Mouse (Mus musculus): Measurements from ENCODE around the gene Gm13278. TPM values are rescaled to one million over a fixed set of nuclear protein-coding genes. Genes with fewer than 3 reads are reported as not detected.
A peak's percentile ranks its signal among the peaks of the same experiment; 100 is the strongest.
"Not testable (repeated sequence)": the region's sequence is repeated elsewhere in the genome, so short reads cannot be mapped to it uniquely, and the experiment has no call there.

Gene Gm13278
- total RNA-seq, 2 experiments from 2014 or later, result not detected

GRCm38 (mm10) chr4:88788402-88788801 is 2.9 kb upstream of the Gm13278 start, which contains the start of gene Gm13277:
TSS of gene Gm13277 (plus strand) at chr4:88788632.
- DNase-seq (ENCODE audit: low spot score in 2 of 2), result peak; percentile 48 to 68

GRCm38 (mm10) chr4:88793936-88794675 is 2.8 kb downstream of the Gm13278 start, which contains the start of gene Gm13275:
TSS of gene Gm13275 (plus strand) at chr4:88794487.
- peak; percentile 74 to 80 for DNase-seq (ENCODE audit: low spot score in 2 of 2)

GRCm38 (mm10) chr4:88797097-88797496 is 5.7 kb downstream of the Gm13278 start, which contains the start of gene Gm13279:
TSS of gene Gm13279 (plus strand) at chr4:88797397.
- not testable (repeated sequence) for DNase-seq (ENCODE audit: low spot score in 2 of 2)

- not testable (repeated sequence) for DNase-seq (ENCODE audit: low spot score in 2 of 2)
These were observed 8.0 kb downstream of the Gm13278 start, which contains the start of gene Gm13285 for GRCm38 (mm10) chr4:88799365-88799764. TSS of gene Gm13285 (plus strand) at chr4:88799665.

GRCm38 (mm10) chr4:88802954-88803353 is 11.6 kb downstream of the Gm13278 start, which contains the start of gene Gm13287:
TSS of gene Gm13287 (plus strand) at chr4:88803254.
- not testable (repeated sequence) for DNase-seq (ENCODE audit: low spot score in 2 of 2)

GRCm38 (mm10) chr4:88805231-88805630 is 13.9 kb downstream of the Gm13278 start, which contains the start of gene Gm13288:
TSS of gene Gm13288 (plus strand) at chr4:88805531.
- DNase-seq (ENCODE audit: low spot score in 2 of 2), result not testable (repeated sequence)

GRCm38 (mm10) chr4:88805761-88806160 is 14.4 kb downstream of the Gm13278 start:
- DNase-seq (ENCODE audit: low spot score in 2 of 2), result peak; percentile 4 to 14

GRCm38 (mm10) chr4:88815928-88816327 is 24.6 kb downstream of the Gm13278 start, which contains the start of gene Ifna7:
TSS of gene Ifna7 (plus strand) at chr4:88816228.
- DNase-seq (ENCODE audit: low spot score in 2 of 2), result no peak

GRCm38 (mm10) chr4:88819659-88820058 is 28.3 kb downstream of the Gm13278 start, which contains the start of gene Ifna11:
TSS of gene Ifna11 (plus strand) at chr4:88819959.
- DNase-seq (ENCODE audit: low spot score in 2 of 2), result no peak

GRCm38 (mm10) chr4:88822995-88823394 is 31.6 kb downstream of the Gm13278 start:
- peak; percentile 5 to 26 for DNase-seq (ENCODE audit: low spot score in 2 of 2)

- not testable (repeated sequence) for DNase-seq (ENCODE audit: low spot score in 2 of 2)
These were observed 35.8 kb downstream of the Gm13278 start, which contains the start of gene Ifna6 for GRCm38 (mm10) chr4:88827116-88827515. TSS of gene Ifna6 (plus strand) at chr4:88827416.

GRCm38 (mm10) chr4:88830523-88830922 is 39.2 kb downstream of the Gm13278 start:
- DNase-seq (ENCODE audit: low spot score in 2 of 2), result peak; percentile 47 to 54

- not testable (repeated sequence) for DNase-seq (ENCODE audit: low spot score in 2 of 2)
These were observed 43.9 kb downstream of the Gm13278 start, which contains the start of gene Ifna5 for GRCm38 (mm10) chr4:88835225-88835624. TSS of gene Ifna5 (plus strand) at chr4:88835525.

- DNase-seq (ENCODE audit: low spot score in 2 of 2), result peak in 1 of 2 experiments; percentile 14
These were observed 47.5 kb downstream of the Gm13278 start for GRCm38 (mm10) chr4:88838828-88839227.

GRCm38 (mm10) chr4:88840058-88840457 is 48.7 kb downstream of the Gm13278 start:
- DNase-seq (ENCODE audit: low spot score in 2 of 2), result no peak

- DNase-seq (ENCODE audit: low spot score in 2 of 2), result no peak
These were observed 50.1 kb downstream of the Gm13278 start, which contains the start of gene Ifna4 for GRCm38 (mm10) chr4:88841438-88841911. TSS of gene Ifna4 (plus strand) at chr4:88841861.

Other genes with a start within 250 kb of the Gm13278 start
- not detected for gene Ifna15, start 233.3 kb upstream of the Gm13278 start, total RNA-seq (2021)
- not detected for gene Ifna14, start 219.8 kb upstream of the Gm13278 start, total RNA-seq (2021)
- gene Ifna9, start 199.2 kb upstream of the Gm13278 start, total RNA-seq (2021), result not detected
- not detected for gene Ifna12, start 188.2 kb upstream of the Gm13278 start, total RNA-seq (2021)
- not detected for gene C87499, start 157.1 kb upstream of the Gm13278 start, total RNA-seq (2021)
- gene Ifna13, start 147.1 kb upstream of the Gm13278 start, total RNA-seq (2021), result not detected
- gene Ifna16, start 114.6 kb upstream of the Gm13278 start, total RNA-seq (2021), result not detected
- not detected for gene Ifna2, start 107.6 kb upstream of the Gm13278 start, total RNA-seq (2021)
- gene Ifnab, start 100.2 kb upstream of the Gm13278 start, total RNA-seq (2021), result not detected
- gene Gm26566, start 69.7 kb upstream of the Gm13278 start, total RNA-seq (2021), result 1 to 10 TPM; 1.2 to 1.3 TPM
- gene Klhl9, start 69.1 kb upstream of the Gm13278 start, total RNA-seq (2021), result 100 to 1,000 TPM; 102 to 104 TPM
- gene Gm13271, start 36.7 kb upstream of the Gm13278 start, total RNA-seq (2021), result not detected
- not detected for gene Gm13283, start 31.4 kb upstream of the Gm13278 start, total RNA-seq (2021)
- gene Gm13290, start 17.7 kb upstream of the Gm13278 start, total RNA-seq (2021), result not detected
- gene Gm13289, start 14.6 kb upstream of the Gm13278 start, total RNA-seq (2021), result not detected
- gene Gm13272, start 11.7 kb upstream of the Gm13278 start, total RNA-seq (2021), result not detected
- gene Ifnz, start 9.4 kb upstream of the Gm13278 start, total RNA-seq (2021), result not detected
- gene Gm13276, start 5.8 kb upstream of the Gm13278 start, total RNA-seq (2021), result not detected
- gene Gm13277, start 2.9 kb upstream of the Gm13278 start, total RNA-seq (2021), result not detected
- gene Gm13275, start 2.9 kb downstream of the Gm13278 start, total RNA-seq (2021), result not detected
- not detected for gene Gm13279, start 5.8 kb downstream of the Gm13278 start, total RNA-seq (2021)
- gene Gm13285, start 8.1 kb downstream of the Gm13278 start, total RNA-seq (2021), result not detected
- not detected for gene Gm13287, start 11.7 kb downstream of the Gm13278 start, total RNA-seq (2021)
- not detected for gene Gm13288, start 14.0 kb downstream of the Gm13278 start, total RNA-seq (2021)
- gene Ifna7, start 24.7 kb downstream of the Gm13278 start, total RNA-seq (2021), result not detected
- not detected for gene Ifna11, start 28.4 kb downstream of the Gm13278 start, total RNA-seq (2021)
- gene Ifna6, start 35.9 kb downstream of the Gm13278 start, total RNA-seq (2021), result not detected
- gene Ifna5, start 44.0 kb downstream of the Gm13278 start, total RNA-seq (2021), result not detected
- gene Ifna4, start 50.3 kb downstream of the Gm13278 start, total RNA-seq (2021), result not detected
- gene Ifna1, start 58.5 kb downstream of the Gm13278 start, total RNA-seq (2021), result not detected
- gene Ifne, start 88.7 kb downstream of the Gm13278 start, total RNA-seq (2021), result not detected

Data from layer of hippocampus, postnatal 10 days (tissue).